Mouse (Mus musculus) cerebellum, adult 2 months (tissue): ENCODE data around the gene Aox4.

Experiments
- CTCF ChIP-seq: fragments of 200-500 bp; IDR thresholded peaks from 2 replicates; pipeline ENCODE4 v1.5.1; 2011; ENCODE audit warnings: low read depth, mild to moderate bottlenecking, control low read depth, low read length, moderate library complexity, borderline replicate concordance; ENCODE audit not compliant: insufficient read depth
- POLR2A ChIP-seq: fragments of 200-500 bp; IDR thresholded peaks from 2 replicates; pipeline ENCODE4 v1.6.1; 2011; ENCODE audit warnings: low read length, control low read depth, borderline replicate concordance; ENCODE audit not compliant: insufficient read depth

- TF ChIP-seq CTCF (no peak), POLR2A (no peak)
Observed at GRCm38 (mm10) chr1:58188514-58189175, 21.6 kb upstream of the Aox4 start.
